Mouse (Mus musculus): ENCODE measurements at regions not wholly inside any gene's neighbourhood (a gene's known extent, or its start where the extent isn't known, plus 50 kb on each side); places are given as distances from the start of the nearest gene placed in this dataset.

GRCm38 (mm10) chr14:54092444-54092843, 161.5 kb downstream of the Dad1 start:
- ATAC-seq (ENCODE audit: borderline replicate concordance, extremely low read depth, low FRiP score, low TSS enrichment) = no peak
- no peaks in the 10 kb centered on the region for H3K27me3 ChIP-seq
- no peak overlapping the region for H3K27ac ChIP-seq
- H3K9ac ChIP-seq = no peak overlapping the region
- H3K4me1 ChIP-seq = peaks cover 5% of the 10 kb centered on the region
- H3K4me2 ChIP-seq = no peak overlapping the region
- H3K9me3 ChIP-seq = no peaks in the 10 kb centered on the region
- no peak overlapping the region for H3K4me3 ChIP-seq
- WGBS = 87% methylated on average over 6 of the region's 6 CpGs
- H3K36me3 ChIP-seq = no peaks in the 10 kb centered on the region

DNA sequence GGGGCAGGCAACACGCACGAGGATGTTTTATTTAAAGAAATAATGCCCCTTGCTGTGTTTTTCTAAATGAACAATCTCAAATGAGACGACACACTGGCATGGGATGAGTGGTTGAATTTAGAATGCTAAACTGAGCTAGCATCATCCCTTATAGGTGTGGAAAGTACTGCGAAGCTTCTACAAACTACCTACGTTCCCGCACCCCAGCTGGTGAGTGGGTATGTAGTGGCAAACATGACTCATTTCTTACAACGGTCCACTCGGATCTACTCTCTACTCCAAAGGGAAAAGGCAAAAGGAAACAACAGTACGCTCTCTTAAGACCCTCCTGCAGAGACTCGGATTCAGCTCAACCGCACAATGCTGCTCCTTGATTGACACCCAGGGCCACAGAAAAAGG, 167.2 kb downstream of the Dad1 start:
- 76% methylated on average over 11 of the region's 11 CpGs for WGBS
- no peaks in the 10 kb centered on the region for H3K9me3 ChIP-seq
- no peak overlapping the region for H3K9ac ChIP-seq
- no peak for ATAC-seq (ENCODE audit: borderline replicate concordance, extremely low read depth, low FRiP score, low TSS enrichment)
- no peaks in the 10 kb centered on the region for H3K27me3 ChIP-seq
- H3K27ac ChIP-seq = no peak overlapping the region
- no peak overlapping the region for H3K4me2 ChIP-seq
- H3K4me1 ChIP-seq = no peaks in the 10 kb centered on the region
- H3K36me3 ChIP-seq = no peaks in the 10 kb centered on the region
- H3K4me3 ChIP-seq = no peak overlapping the region

DNA sequence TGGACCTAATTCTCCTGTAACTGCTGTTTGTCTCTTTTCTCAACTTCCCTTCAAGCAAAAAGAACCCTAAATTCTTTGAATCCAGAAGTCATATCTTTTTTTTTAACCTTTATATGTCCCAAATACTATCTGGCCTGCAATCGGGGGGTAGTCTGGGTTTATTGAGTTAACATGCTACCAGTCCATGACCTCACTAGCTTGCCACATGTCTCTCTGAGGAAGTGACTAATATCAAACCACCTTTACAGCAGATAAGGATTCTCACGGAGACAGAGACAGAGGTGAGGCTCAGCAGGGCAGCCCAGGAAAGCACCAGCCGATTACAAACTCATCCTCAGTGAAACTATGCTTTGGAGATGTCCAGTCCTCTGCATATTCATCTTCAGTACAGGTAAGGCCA, 179.2 kb downstream of the Dad1 start:
- Histone ChIP-seq H3K9me3 (no peaks in the 10 kb centered on the region), H3K4me1 (peaks cover 10% of the 10 kb centered on the region), H3K36me3 (no peaks in the 10 kb centered on the region), H3K4me2 (no peak overlapping the region), H3K9ac (no peak overlapping the region), H3K27me3 (no peaks in the 10 kb centered on the region), H3K27ac (no peak overlapping the region), H3K4me3 (no peak overlapping the region)
- WGBS = 68% methylated on average over 3 of the region's 3 CpGs
- no peak for ATAC-seq (ENCODE audit: borderline replicate concordance, extremely low read depth, low FRiP score, low TSS enrichment)

GRCm38 (mm10) chr14:54072283-54072912, 181.5 kb downstream of the Dad1 start:
- Histone ChIP-seq H3K36me3 (no peaks in the 10 kb centered on the region), H3K27me3 (no peaks in the 10 kb centered on the region), H3K4me3 (no peak overlapping the region), H3K9me3 (no peaks in the 10 kb centered on the region), H3K27ac (0 out of 2 replicates have a peak overlapping the region, but pooled peaks have one; percentile 15), H3K4me1 (peaks cover 10% of the 10 kb centered on the region), H3K4me2 (peak overlapping the region; percentile 34), H3K9ac (no peak overlapping the region)
- WGBS = 32% methylated on average over 10 of the region's 10 CpGs
- ATAC-seq (ENCODE audit: borderline replicate concordance, extremely low read depth, low FRiP score, low TSS enrichment) = peak; percentile 62; the same call in 1 of the 2 replicates

- Histone ChIP-seq H3K4me1 (peaks cover 11% of the 10 kb centered on the region), H3K27me3 (no peaks in the 10 kb centered on the region), H3K27ac (no peak overlapping the region), H3K9me3 (no peaks in the 10 kb centered on the region), H3K36me3 (no peaks in the 10 kb centered on the region), H3K4me3 (no peak overlapping the region), H3K4me2 (no peak overlapping the region), H3K9ac (no peak overlapping the region)
- ATAC-seq (ENCODE audit: borderline replicate concordance, extremely low read depth, low FRiP score, low TSS enrichment) = no peak
These were observed 183.7 kb downstream of the Dad1 start for GRCm38 (mm10) chr14:54070240-54070639.

DNA sequence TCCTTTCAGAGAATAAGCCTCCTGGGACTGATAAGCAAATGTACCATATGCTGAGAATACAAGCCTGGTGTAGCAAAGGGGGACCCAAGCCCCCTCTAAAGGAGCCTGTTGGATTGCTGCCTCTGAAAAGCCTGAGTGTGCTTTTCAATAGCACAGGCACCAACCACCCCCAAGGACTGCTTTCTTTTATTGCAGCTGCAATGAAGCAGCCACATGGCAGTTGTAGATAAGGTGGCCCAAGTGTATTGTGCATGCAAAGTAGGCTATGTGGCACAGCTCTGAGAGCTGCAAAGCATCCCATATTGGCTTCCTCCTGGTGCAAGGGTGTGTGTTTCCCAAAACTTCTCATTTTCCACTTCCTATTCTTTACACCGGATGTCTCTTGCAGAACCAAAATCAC, 185.2 kb downstream of the Dad1 start:
- H3K4me3 ChIP-seq = no peak overlapping the region
- ATAC-seq (ENCODE audit: borderline replicate concordance, extremely low read depth, low FRiP score, low TSS enrichment) = no peak
- H3K9ac ChIP-seq = no peak overlapping the region
- H3K36me3 ChIP-seq = no peaks in the 10 kb centered on the region
- no peaks in the 10 kb centered on the region for H3K9me3 ChIP-seq
- no peak overlapping the region for H3K27ac ChIP-seq
- peaks cover 4% of the 10 kb centered on the region; the same call in 1 of the 2 replicates for H3K27me3 ChIP-seq
- 91% methylated on average over 1 of the region's 1 CpGs for WGBS
- H3K4me1 ChIP-seq = peaks cover 18% of the 10 kb centered on the region
- no peak overlapping the region for H3K4me2 ChIP-seq

GRCm38 (mm10) chr14:54065466-54065865, 188.4 kb downstream of the Dad1 start:
- H3K9ac ChIP-seq = no peak overlapping the region
- H3K4me3 ChIP-seq = no peak overlapping the region
- H3K4me2 ChIP-seq = no peak overlapping the region
- ATAC-seq (ENCODE audit: borderline replicate concordance, extremely low read depth, low FRiP score, low TSS enrichment) = no peak
- H3K27ac ChIP-seq = no peak overlapping the region
- peaks cover 8% of the 10 kb centered on the region for H3K4me1 ChIP-seq
- peaks cover 10% of the 10 kb centered on the region; the same call in 1 of the 2 replicates for H3K27me3 ChIP-seq
- H3K36me3 ChIP-seq = no peaks in the 10 kb centered on the region
- no peaks in the 10 kb centered on the region for H3K9me3 ChIP-seq
- 70% methylated on average over 4 of the region's 4 CpGs for WGBS

DNA sequence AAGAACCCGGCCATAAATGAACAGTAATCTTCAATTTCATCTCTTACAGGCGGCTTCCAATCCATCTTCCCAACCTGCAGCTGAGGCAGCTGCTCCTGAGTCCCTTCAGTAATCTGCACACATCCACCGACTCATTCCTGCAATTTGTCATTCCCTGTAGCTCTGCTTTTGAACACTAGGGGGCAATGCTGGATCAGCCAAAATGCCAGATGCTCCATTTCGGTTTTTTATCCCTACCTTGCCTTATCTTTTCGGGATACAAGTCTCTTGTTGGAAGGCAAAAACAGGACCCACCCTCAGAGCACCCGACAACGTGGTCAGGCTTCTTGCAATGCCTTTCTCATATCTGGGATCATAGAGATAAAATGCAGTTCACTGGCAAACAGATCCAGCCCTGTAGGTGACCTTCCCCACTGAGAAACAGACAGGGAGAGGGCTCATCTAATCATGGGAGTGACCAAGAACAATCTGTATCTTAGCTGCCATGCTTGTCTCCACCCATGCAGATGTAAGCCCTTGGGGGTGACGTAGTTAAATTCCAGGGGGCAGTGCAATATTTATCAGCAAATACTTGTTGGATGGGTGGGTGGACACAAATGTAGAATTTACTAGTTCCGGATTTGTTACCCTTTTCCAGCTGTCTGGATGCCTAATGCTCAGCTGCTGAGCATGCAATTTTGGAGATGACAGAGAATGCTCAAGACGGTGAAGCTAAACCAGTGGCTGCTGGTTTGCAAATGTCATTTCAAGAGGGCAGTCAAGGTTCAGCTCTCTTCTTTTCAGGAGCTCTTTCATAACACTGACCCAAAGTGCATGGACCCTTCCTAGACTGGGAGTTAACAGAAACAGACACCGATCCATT, 189.1 kb downstream of the Dad1 start:
- peaks cover 10% of the 10 kb centered on the region; the same call in 1 of the 2 replicates for H3K27me3 ChIP-seq
- H3K4me2 ChIP-seq = peak overlapping the region; percentile 32
- H3K9me3 ChIP-seq = no peaks in the 10 kb centered on the region
- H3K36me3 ChIP-seq = no peaks in the 10 kb centered on the region
- 16% methylated on average over 11 of the region's 11 CpGs for WGBS
- no peak overlapping the region for H3K4me3 ChIP-seq
- peaks cover 8% of the 10 kb centered on the region for H3K4me1 ChIP-seq
- ATAC-seq (ENCODE audit: borderline replicate concordance, extremely low read depth, low FRiP score, low TSS enrichment) = no peak; the same call in 1 of the 2 replicates
- H3K9ac ChIP-seq = no peak overlapping the region
- no peak overlapping the region for H3K27ac ChIP-seq

DNA sequence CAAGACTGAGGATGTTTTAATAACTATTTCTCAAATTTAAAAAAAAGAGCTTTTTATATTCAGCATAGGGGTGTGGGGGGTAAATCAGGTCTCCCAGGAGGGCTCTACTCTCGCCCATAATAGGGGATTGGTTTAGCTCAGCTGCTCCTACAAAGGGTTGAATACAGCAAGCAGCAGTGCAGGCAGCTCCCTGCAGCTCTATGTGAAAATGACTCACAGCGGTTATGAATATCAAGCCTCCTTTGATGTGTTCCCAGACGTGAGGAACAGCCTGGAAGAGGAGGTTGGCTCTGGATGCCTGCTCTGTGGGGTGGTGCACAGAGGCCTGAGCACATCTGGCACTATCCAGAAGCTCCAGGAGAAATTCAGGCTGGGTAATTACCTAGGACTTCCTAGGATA, 192.3 kb downstream of the Dad1 start:
- H3K4me3 ChIP-seq = no peak overlapping the region
- no peak overlapping the region for H3K27ac ChIP-seq
- peaks cover 8% of the 10 kb centered on the region for H3K4me1 ChIP-seq
- H3K9me3 ChIP-seq = no peaks in the 10 kb centered on the region
- H3K9ac ChIP-seq = no peak overlapping the region
- no peaks in the 10 kb centered on the region for H3K36me3 ChIP-seq
- WGBS = 33% methylated on average over 3 of the region's 3 CpGs
- no peak for ATAC-seq (ENCODE audit: borderline replicate concordance, extremely low read depth, low FRiP score, low TSS enrichment)
- peaks cover 10% of the 10 kb centered on the region; the same call in 1 of the 2 replicates for H3K27me3 ChIP-seq
- H3K4me2 ChIP-seq = no peak overlapping the region

DNA sequence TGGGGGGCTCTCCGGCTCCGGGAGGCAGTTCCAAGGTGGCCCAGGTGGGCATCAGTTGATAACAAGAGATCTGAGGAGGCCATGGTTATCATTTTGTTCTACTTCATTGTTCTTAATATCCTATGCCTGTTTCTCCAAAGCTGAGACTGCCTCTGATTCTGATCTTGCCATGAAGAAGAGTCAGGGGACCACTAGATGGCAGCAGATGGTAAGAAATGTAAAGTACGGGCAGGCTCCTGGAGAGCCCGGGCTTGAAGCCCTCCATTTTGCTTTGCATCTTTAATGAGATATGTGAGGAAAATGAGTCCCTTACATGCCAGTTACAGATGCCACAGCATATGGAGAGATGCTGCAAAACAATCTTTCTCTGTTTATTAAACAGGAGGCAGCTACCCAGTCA, 194.1 kb downstream of the Dad1 start:
- 16% methylated on average over 4 of the region's 4 CpGs for WGBS
- peaks cover 2% of the 10 kb centered on the region for H3K4me1 ChIP-seq
- no peak overlapping the region for H3K4me3 ChIP-seq
- H3K27me3 ChIP-seq = peaks cover 10% of the 10 kb centered on the region; the same call in 1 of the 2 replicates
- H3K9me3 ChIP-seq = no peaks in the 10 kb centered on the region
- H3K4me2 ChIP-seq = no peak overlapping the region
- H3K36me3 ChIP-seq = no peaks in the 10 kb centered on the region
- H3K27ac ChIP-seq = no peak overlapping the region
- no peak overlapping the region for H3K9ac ChIP-seq
- ATAC-seq (ENCODE audit: borderline replicate concordance, extremely low read depth, low FRiP score, low TSS enrichment) = no peak; the same call in 1 of the 2 replicates

- H3K9me3 ChIP-seq = no peaks in the 10 kb centered on the region
- H3K4me2 ChIP-seq = no peak overlapping the region
- WGBS = 79% methylated on average over 6 of the region's 6 CpGs
- no peak overlapping the region for H3K9ac ChIP-seq
- H3K4me1 ChIP-seq = no peaks in the 10 kb centered on the region
- no peak for ATAC-seq (ENCODE audit: borderline replicate concordance, extremely low read depth, low FRiP score, low TSS enrichment)
- no peak overlapping the region for H3K27ac ChIP-seq
- no peak overlapping the region for H3K4me3 ChIP-seq
- no peaks in the 10 kb centered on the region for H3K36me3 ChIP-seq
- H3K27me3 ChIP-seq = peaks cover 10% of the 10 kb centered on the region; the same call in 1 of the 2 replicates
These were observed 194.8 kb downstream of the Dad1 start for GRCm38 (mm10) chr14:54059096-54059495.

DNA sequence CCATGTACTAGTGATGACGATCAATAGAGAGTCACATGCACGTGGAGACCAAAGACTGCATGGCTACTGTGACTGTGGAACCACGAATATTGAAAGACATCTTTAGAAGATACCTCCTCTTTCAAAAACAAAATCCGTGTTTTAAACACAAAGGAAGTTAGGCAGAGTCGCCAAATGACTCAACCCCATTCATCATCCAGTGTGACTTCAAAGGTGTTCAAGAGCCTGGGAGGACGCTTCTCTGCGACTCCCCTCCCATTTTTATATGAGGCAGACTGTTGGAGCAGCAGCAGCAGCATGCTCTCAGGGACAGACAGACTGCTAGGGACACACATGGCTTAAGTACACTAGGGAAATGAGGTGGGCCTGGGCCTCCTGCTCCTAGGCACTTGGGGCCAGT, 197.2 kb downstream of the Dad1 start:
- no peak for ATAC-seq (ENCODE audit: borderline replicate concordance, extremely low read depth, low FRiP score, low TSS enrichment)
- H3K9ac ChIP-seq = no peak overlapping the region
- no peaks in the 10 kb centered on the region for H3K27me3 ChIP-seq
- WGBS = 41% methylated on average over 7 of the region's 7 CpGs
- H3K9me3 ChIP-seq = no peaks in the 10 kb centered on the region
- H3K4me1 ChIP-seq = no peaks in the 10 kb centered on the region
- H3K4me3 ChIP-seq = no peak overlapping the region
- H3K4me2 ChIP-seq = no peak overlapping the region
- no peaks in the 10 kb centered on the region for H3K36me3 ChIP-seq
- H3K27ac ChIP-seq = no peak overlapping the region

Measured in lung, embryonic 15.5 days (tissue).